Mouse (Mus musculus): ENCODE data around the gene Gm5142.

GRCm38 (mm10) chr14:59142793-59143192 is 35.8 kb downstream of the Gm5142 start, which contains the start of gene 1700129C05Rik:
- no peak for TF ChIP-seq CTCF (IDR thresholded peaks at IDR 0.05; ENCODE audit: control insufficient read depth, insufficient read depth, insufficient read length)
- no peak for TF ChIP-seq MAX (IDR thresholded peaks at IDR 0.05)

Data from C2C12 (cell line).